Mouse (Mus musculus) layer of hippocampus, adult 2 months (tissue): ENCODE measurements at regions not wholly inside any gene's neighbourhood (a gene's known extent, or its start where the extent isn't known, plus 50 kb on each side); places are given as distances from the start of the nearest gene placed in this dataset.
A peak's percentile ranks its signal among the peaks of the same experiment; 100 is the strongest.

ENCODE experiments used
- DNase-seq, 2 experiments: peaks; one replicate each; pipeline ENCODE4 v3.0.0; 2022; ENCODE audit warnings: low spot score in 2 of 2
- H3K27ac ChIP-seq: fragments of 200-600 bp; 2 replicates; pipeline ENCODE4 v1.8.1; 2022
- H3K4me3 ChIP-seq: fragments of 200-600 bp; 2 replicates; pipeline ENCODE4 v1.8.1; 2022; ENCODE audit warnings: mild to moderate bottlenecking
- CTCF ChIP-seq: fragments of 200-600 bp; conservative IDR thresholded peaks from 2 replicates; pipeline ENCODE4 v1.8.1; 2022; ENCODE audit warnings: antibody characterized with exemption, mild to moderate bottlenecking, moderate library complexity

GRCm38 (mm10) chr12:51028601-51029174, 319.2 kb upstream of the G2e3 start:
- Histone ChIP-seq H3K4me3 (no peak overlapping the region), H3K27ac (no peak overlapping the region)
- TF ChIP-seq CTCF, result no peak
- no peak for DNase-seq

DNA sequence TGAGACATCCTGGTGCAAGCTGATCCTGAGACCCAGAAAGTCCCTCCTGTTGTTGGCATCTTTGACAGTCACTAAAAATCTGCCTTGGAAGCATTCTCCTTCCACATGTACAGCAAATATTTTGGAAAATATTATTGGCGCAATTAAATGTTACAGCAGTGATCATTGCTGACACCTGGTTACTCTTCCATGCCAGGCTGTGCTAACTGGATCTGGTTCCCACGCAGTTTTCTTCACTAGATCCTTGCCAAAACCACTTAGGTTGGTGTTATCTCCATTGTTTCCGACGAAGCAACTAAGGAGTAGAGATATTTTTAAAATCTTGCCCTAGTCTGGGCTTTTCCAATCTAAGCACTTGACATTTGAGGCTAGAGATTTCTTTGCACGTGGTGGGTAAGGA, 321.8 kb upstream of the G2e3 start:
- peak; percentile 25 to 50 for DNase-seq
- Histone ChIP-seq H3K27ac (peak overlapping the region; percentile 59; the same call in 1 of the 2 replicates), H3K4me3 (no peak overlapping the region)
- no peak for TF ChIP-seq CTCF

GRCm38 (mm10) chr12:51025531-51025930, 322.3 kb upstream of the G2e3 start:
- DNase-seq, result peak in 1 of 2 experiments; percentile 24
- Histone ChIP-seq H3K27ac (peak overlapping the region; percentile 59; the same call in 1 of the 2 replicates), H3K4me3 (no peak overlapping the region)
- TF ChIP-seq CTCF, result no peak

DNA sequence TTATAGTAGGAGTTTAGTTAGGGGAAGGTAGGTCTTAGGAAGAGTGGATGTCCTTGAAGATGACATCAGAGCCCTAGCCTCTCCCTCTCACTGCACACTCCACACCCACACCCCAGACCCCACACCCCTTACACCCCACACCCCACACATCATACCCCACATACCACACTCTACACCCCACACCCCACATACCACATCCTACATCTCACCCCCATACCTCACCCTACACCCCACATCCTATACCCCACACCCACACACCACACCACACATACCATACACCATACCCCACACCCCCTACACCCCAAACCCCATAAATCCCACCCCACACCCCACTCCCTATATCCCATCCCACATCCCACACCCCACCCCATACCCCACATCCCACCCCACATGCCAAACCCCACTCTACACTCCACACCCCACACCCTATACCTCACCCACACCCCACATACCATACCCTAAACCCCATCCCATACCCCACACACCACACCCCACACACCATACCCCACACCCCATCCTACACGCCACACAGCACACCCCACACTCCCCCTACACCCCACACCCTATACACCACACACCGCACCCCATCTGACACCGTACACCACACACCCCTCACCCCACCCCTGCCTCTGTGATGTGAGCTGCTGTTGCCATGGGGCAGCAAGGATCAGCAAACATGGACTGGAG, 323.7 kb upstream of the G2e3 start:
- no peak overlapping the region for H3K4me3 ChIP-seq
- no peak for TF ChIP-seq CTCF
- DNase-seq, result no peak
- H3K27ac ChIP-seq, result no peak overlapping the region

- TF ChIP-seq CTCF, result no peak
- Histone ChIP-seq H3K4me3 (no peak overlapping the region), H3K27ac (no peak overlapping the region)
- no peak for DNase-seq
These were observed 329.7 kb upstream of the G2e3 start for GRCm38 (mm10) chr12:51018185-51018584.

DNA sequence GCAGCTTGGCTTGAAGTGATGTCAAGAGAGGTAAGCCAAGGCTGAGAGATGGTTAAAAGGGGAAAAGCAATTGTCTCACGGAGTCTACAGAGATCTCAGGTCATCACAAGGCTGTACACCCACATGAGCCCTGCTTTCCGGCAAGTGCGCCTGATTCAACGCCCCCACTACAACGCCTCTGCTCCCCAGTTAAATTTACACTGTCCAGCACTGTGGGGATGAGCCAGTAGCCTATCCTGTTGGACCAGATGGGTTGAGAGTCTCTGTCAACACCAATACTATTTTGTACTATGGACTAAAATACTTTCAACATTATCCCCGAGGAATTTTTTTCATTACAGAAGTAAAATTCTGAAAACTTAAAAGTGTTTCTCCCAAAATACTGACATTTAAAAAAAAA, 331.8 kb upstream of the G2e3 start:
- DNase-seq, result no peak
- Histone ChIP-seq H3K4me3 (no peak overlapping the region), H3K27ac (no peak overlapping the region)
- no peak for TF ChIP-seq CTCF

DNA sequence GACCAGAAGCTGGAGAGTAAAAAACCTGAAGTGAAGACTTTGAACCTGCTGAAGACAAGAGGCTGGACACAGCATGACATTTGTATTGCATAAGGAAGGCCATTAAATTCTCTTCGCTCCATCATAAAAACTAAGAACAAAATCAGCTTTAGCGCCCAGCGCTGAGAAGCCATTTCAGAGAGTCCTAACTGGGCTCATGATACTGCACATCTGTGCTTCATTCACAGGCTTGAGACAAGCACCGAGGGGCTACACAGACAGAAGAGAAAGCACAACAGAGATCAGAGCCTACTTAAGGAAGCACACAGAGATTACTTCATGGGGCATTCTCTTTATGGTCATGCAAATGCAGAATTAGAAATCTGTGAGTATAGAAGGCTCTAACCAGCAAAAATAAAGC, 338.2 kb upstream of the G2e3 start:
- no peak overlapping the region for H3K27ac ChIP-seq
- H3K4me3 ChIP-seq, result no peak overlapping the region
- TF ChIP-seq CTCF, result no peak
- DNase-seq, result no peak

DNA sequence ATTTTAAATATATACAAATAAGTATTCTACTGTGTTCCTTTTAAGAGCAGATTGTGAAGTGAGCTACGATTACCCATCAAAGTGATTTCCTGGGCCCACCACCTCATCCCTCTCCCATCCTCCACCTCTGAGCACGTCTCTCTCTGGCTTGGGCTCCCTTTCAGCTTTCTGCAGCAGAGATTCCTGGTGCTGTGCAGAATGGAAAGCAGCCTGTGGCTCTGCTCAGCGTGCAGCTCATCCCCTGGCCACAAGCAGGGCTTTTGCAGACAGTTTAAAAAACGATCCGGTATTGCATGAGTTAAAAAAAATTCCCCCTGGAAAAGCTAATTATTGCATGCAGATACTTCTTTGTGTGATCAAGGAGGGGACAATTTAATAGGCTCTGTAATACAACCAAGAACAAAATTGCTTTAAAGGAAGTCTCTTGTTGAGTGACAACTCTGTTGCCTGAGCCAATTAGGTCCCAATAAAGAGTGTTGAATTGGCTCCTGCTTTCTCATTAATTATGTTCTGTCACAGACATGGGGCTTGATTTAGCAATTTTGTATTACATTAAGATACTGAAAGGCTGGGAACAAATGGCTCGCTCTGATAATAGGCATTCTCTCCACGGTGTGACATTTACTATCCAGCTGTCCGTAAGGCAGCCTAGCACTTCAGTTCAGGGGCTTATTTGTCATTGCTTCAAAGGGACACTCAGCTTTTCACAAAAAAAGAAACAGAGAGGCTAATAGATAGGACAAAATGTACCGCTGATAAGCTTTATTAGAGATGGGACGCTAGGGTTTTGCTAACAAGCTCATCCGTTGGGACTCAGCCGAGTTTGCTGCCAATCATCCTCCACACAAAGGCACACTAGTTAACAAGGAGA, 345.9 kb upstream of the G2e3 start:
- peak; percentile 18 for TF ChIP-seq CTCF
- Histone ChIP-seq H3K27ac (peak overlapping the region; percentile 84), H3K4me3 (peak overlapping the region; percentile 33)
- DNase-seq, result peak; percentile 27 to 51

- Histone ChIP-seq H3K4me3 (no peak overlapping the region), H3K27ac (peak overlapping the region; percentile 84)
- TF ChIP-seq CTCF, result no peak
- DNase-seq, result no peak
These were observed 346.8 kb upstream of the G2e3 start for GRCm38 (mm10) chr12:51001096-51001495.

GRCm38 (mm10) chr12:51000281-51001075, 347.4 kb upstream of the G2e3 start:
- DNase-seq, result no peak
- TF ChIP-seq CTCF, result no peak
- H3K27ac ChIP-seq, result peak overlapping the region; percentile 84
- H3K4me3 ChIP-seq, result no peak overlapping the region; the same call in 1 of the 2 replicates

GRCm38 (mm10) chr12:50999295-51000237, 348.3 kb upstream of the G2e3 start:
- peak; percentile 98 for TF ChIP-seq CTCF
- H3K27ac ChIP-seq, result peak overlapping the region; percentile 84

More at GRCm38 (mm10) chr12:50999295-51000237, 348.3 kb upstream of the G2e3 start:
- H3K4me3 ChIP-seq, result no peak overlapping the region
- DNase-seq, result peak; percentile 86 to 88
